Mouse (Mus musculus): ENCODE measurements around the gene Vmn1r57.
"Not testable (repeated sequence)": the region's sequence is repeated elsewhere in the genome, so short reads cannot be mapped to it uniquely, and the experiment has no call there.

DNA sequence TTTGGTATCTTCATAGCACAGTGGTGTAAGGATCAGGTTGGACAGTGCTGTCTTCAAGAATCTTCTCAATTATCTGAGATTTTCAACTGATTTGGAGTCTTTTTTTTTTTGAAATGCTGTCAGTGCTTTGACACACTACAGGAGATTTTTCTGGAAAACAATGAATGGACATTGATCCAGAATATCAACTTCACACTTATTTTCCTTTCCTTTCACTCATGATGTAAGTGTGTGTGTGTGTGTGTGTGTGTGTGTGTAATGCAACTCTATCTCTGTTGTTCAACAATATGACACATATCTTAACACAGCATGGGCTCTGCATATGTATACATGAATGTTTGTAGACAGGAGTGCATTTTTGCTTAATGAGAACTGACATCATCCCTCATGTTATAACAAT lies 21.6 kb upstream of the Vmn1r57 start, which contains the start of gene Vmn1r56:
- not testable (repeated sequence) for TF ChIP-seq POLR2A (IDR thresholded peaks at IDR 0.05; ENCODE audit: low read depth, low read length); CTCF (IDR thresholded peaks at IDR 0.05; ENCODE audit: extremely low read depth, insufficient read depth, insufficient read length, insufficient replicate concordance)

All from spleen, adult 2 months (tissue).